Mouse (Mus musculus): Measurements from ENCODE around the gene Gtf3c5. TPM values are rescaled to one million over a fixed set of nuclear protein-coding genes. Genes with fewer than 3 reads are reported as not detected.
A peak's percentile ranks its signal among the peaks of the same experiment; 100 is the strongest.

Gtf3c5 gene
- total and polyA plus RNA-seq, 3 experiments = 22.5 to 50.2 TPM; not detected in 1

- H3K27me3 ChIP-seq (ENCODE audit: control insufficient read depth in 1 of 2, insufficient read depth in 2 of 2, low read length in 2 of 2) = no peaks in the 10 kb centered on the region
- H3K4me3 ChIP-seq (ENCODE audit: control insufficient read depth in 1 of 2, insufficient read depth in 1 of 2, low read depth in 2 of 2, low read length in 2 of 2) = peak overlapping the region; percentile 18 to 52; a peak in 3 of 4 replicates
- no peaks in the 10 kb centered on the region for H3K9me3 ChIP-seq (replicated peaks; ENCODE audit: insufficient read depth, low read length)
- peaks cover 0 to 27% of the 10 kb centered on the region in 2 experiments; a peak in 2 of 4 replicates for H3K36me3 ChIP-seq (ENCODE audit: control insufficient read depth in 1 of 2, insufficient read depth in 2 of 2, low read length in 2 of 2)
- peak overlapping the region; percentile 58 for H3K9ac ChIP-seq (ENCODE audit: control insufficient read depth, low read depth, low read length, poor library complexity, severe bottlenecking)
- H3K4me1 ChIP-seq (ENCODE audit: control insufficient read depth in 1 of 2, insufficient read depth in 2 of 2, low read length in 2 of 2) = peaks cover 9 to 31% of the 10 kb centered on the region in 2 experiments; a peak in 3 of 4 replicates
- DNase-seq (ENCODE audit: low read depth, low spot score) = peak; percentile 88
- peak; percentile 45; the same call in 1 of the 2 replicates for TF ChIP-seq RCOR1 (IDR thresholded peaks at IDR 0.05; ENCODE audit: low read depth, low read length)
- TF ChIP-seq CTCF (IDR thresholded peaks at IDR 0.05 in 2 of 3, conservative IDR thresholded peaks at IDR 0.05 in 1 of 3; ENCODE audit: control insufficient read depth in 1 of 3, insufficient read depth in 1 of 3, low read depth in 2 of 3, low read length in 3 of 3, poor library complexity in 1 of 3, severe bottlenecking in 1 of 3) = peak; percentile 93 to 99 (median 96)
- no peak for TF ChIP-seq ELF1 (IDR thresholded peaks at IDR 0.05; ENCODE audit: low read depth, low read length)
- TF ChIP-seq POLR2AphosphoS5 (IDR thresholded peaks at IDR 0.05; ENCODE audit: borderline replicate concordance, low read depth, low read length) = no peak
- no peak for TF ChIP-seq GATA1 (IDR thresholded peaks at IDR 0.05; ENCODE audit: low read depth, low read length)
- no peak for TF ChIP-seq POLR2AphosphoS2 (IDR thresholded peaks at IDR 0.05; ENCODE audit: low read length)
- TF ChIP-seq ZC3H11A (IDR thresholded peaks at IDR 0.05; ENCODE audit: low read depth, low read length) = peak; percentile 93
- TF ChIP-seq BHLHE40 (IDR thresholded peaks at IDR 0.05; ENCODE audit: borderline replicate concordance, low read depth, low read length) = 0 out of 2 replicates have a peak, but pooled peaks have one; percentile 23
- TF ChIP-seq SMC3 (IDR thresholded peaks at IDR 0.05; ENCODE audit: low read depth, low read length) = peak; percentile 88
- TF ChIP-seq MAZ (IDR thresholded peaks at IDR 0.05; ENCODE audit: low read depth, low read length) = peak; percentile 73; the same call in 1 of the 2 replicates
- no peak for TF ChIP-seq TAL1 (IDR thresholded peaks at IDR 0.05; ENCODE audit: low read length)
- peak; percentile 89 for TF ChIP-seq RAD21 (IDR thresholded peaks at IDR 0.05; ENCODE audit: low read depth, low read length)
- peak; percentile 68 for TF ChIP-seq SIN3A (IDR thresholded peaks at IDR 0.05; ENCODE audit: low read length)
- no peak for TF ChIP-seq ETS1 (IDR thresholded peaks at IDR 0.05; ENCODE audit: low read depth, low read length)
- no peak for TF ChIP-seq E2F4 (IDR thresholded peaks at IDR 0.05; ENCODE audit: borderline replicate concordance, low read depth, low read length)
- no peak for TF ChIP-seq TCF12 (IDR thresholded peaks at IDR 0.05; ENCODE audit: low read depth, low read length)
- no peak for TF ChIP-seq ZMIZ1 (IDR thresholded peaks at IDR 0.05; ENCODE audit: low read depth, low read length)
- peak overlapping the region; percentile 3; the same call in 1 of the 2 replicates for H3K27ac ChIP-seq (ENCODE audit: control insufficient read depth, low read depth, low read length)
- no peaks in the 10 kb centered on the region for H3K79me2 ChIP-seq (ENCODE audit: control insufficient read depth, insufficient read depth, low read length, poor library complexity)
These were observed 9.3 kb upstream of the Gtf3c5 start for GRCm38 (mm10) chr2:28592809-28593208.

GRCm38 (mm10) chr2:28591479-28591878 lies 7.9 kb upstream of the Gtf3c5 start:
- peaks cover 5 to 21% of the 10 kb centered on the region in 2 experiments; a peak in 3 of 4 replicates for H3K4me1 ChIP-seq (ENCODE audit: control insufficient read depth in 1 of 2, insufficient read depth in 2 of 2, low read length in 2 of 2)
- no peak for TF ChIP-seq CHD2 (IDR thresholded peaks at IDR 0.05; ENCODE audit: low read length)
- TF ChIP-seq POLR2AphosphoS2 (IDR thresholded peaks at IDR 0.05; ENCODE audit: low read length) = no peak
- peak in 1 of 2 experiments; percentile 49; a peak in 2 of 4 replicates for TF ChIP-seq EP300 (IDR thresholded peaks at IDR 0.05; ENCODE audit: low read depth in 1 of 2, low read length in 2 of 2)
- peak; percentile 99 for TF ChIP-seq RCOR1 (IDR thresholded peaks at IDR 0.05; ENCODE audit: low read depth, low read length)
- TF ChIP-seq SMC3 (IDR thresholded peaks at IDR 0.05; ENCODE audit: low read depth, low read length) = no peak
- peak; percentile 45 for TF ChIP-seq TAL1 (IDR thresholded peaks at IDR 0.05; ENCODE audit: low read length)
- DNase-seq (ENCODE audit: low read depth, low spot score) = peak; percentile 50
- no peaks in the 10 kb centered on the region for H3K79me2 ChIP-seq (ENCODE audit: control insufficient read depth, insufficient read depth, low read length, poor library complexity)
- H3K36me3 ChIP-seq (ENCODE audit: control insufficient read depth in 1 of 2, insufficient read depth in 2 of 2, low read length in 2 of 2) = peaks cover 0 to 15% of the 10 kb centered on the region in 2 experiments; a peak in 2 of 4 replicates
- no peaks in the 10 kb centered on the region for H3K9me3 ChIP-seq (replicated peaks; ENCODE audit: insufficient read depth, low read length)
- no peak overlapping the region for H3K27ac ChIP-seq (ENCODE audit: control insufficient read depth, low read depth, low read length)
- no peak overlapping the region for H3K4me3 ChIP-seq (ENCODE audit: control insufficient read depth in 1 of 2, insufficient read depth in 1 of 2, low read depth in 2 of 2, low read length in 2 of 2)
- no peaks in the 10 kb centered on the region for H3K27me3 ChIP-seq (ENCODE audit: control insufficient read depth in 1 of 2, insufficient read depth in 2 of 2, low read length in 2 of 2)
- no peak overlapping the region for H3K9ac ChIP-seq (ENCODE audit: control insufficient read depth, low read depth, low read length, poor library complexity, severe bottlenecking)

Data from MEL (cell line).